Mouse (Mus musculus): ENCODE measurements around the gene Top2a. TPM values are rescaled to one million over a fixed set of nuclear protein-coding genes. Genes with fewer than 3 reads are reported as not detected.
A peak's percentile ranks its signal among the peaks of the same experiment; 100 is the strongest.

Gene Top2a
- polyA plus RNA-seq, 1 experiment from 2014 or later = 332 TPM

GRCm38 (mm10) chr11:98965416-98966077, 58.4 kb downstream of the Top2a start:
- Histone ChIP-seq H3K4me3 (ENCODE audit: low read depth, low read length) (peak overlapping the region; percentile 82), H3K27me3 (ENCODE audit: control insufficient read depth, insufficient read depth, low read length) (no peaks in the 10 kb centered on the region), H3K36me3 (ENCODE audit: control insufficient read depth, insufficient read depth, low read length) (no peaks in the 10 kb centered on the region), H3K4me1 (replicated peaks; ENCODE audit: control insufficient read depth, insufficient read depth, low read length) (peaks cover 64% of the 10 kb centered on the region), H3K27ac (ENCODE audit: low read depth, low read length) (peak overlapping the region; percentile 99), H3K9ac (ENCODE audit: low read depth, low read length) (peak overlapping the region; percentile 88), H3K9me3 (ENCODE audit: control insufficient read depth, low read length) (no peaks in the 10 kb centered on the region), H3K4me2 (replicated peaks; ENCODE audit: low read depth, low read length) (peak overlapping the region; percentile 98)
- DNase-seq (ENCODE audit: low spot score) (no peak), ATAC-seq (ENCODE audit: low FRiP score) (no peak)
- WGBS = 1% methylated on average over 11 of the region's 11 CpGs

- no peaks in the 10 kb centered on the region for H3K27me3 ChIP-seq (ENCODE audit: control insufficient read depth, insufficient read depth, low read length)
These were observed 59.2 kb downstream of the Top2a start for GRCm38 (mm10) chr11:98964616-98965415.

GRCm38 (mm10) chr11:98964201-98964615, 59.8 kb downstream of the Top2a start:
- ATAC-seq (ENCODE audit: low FRiP score) = no peak
- DNase-seq (ENCODE audit: low spot score) = peak; percentile 41
- Histone ChIP-seq H3K27ac (ENCODE audit: low read depth, low read length) (peak overlapping the region; percentile 99), H3K4me2 (replicated peaks; ENCODE audit: low read depth, low read length) (peak overlapping the region; percentile 98), H3K4me3 (ENCODE audit: low read depth, low read length) (peak overlapping the region; percentile 82), H3K4me1 (replicated peaks; ENCODE audit: control insufficient read depth, insufficient read depth, low read length) (peaks cover 54% of the 10 kb centered on the region), H3K9me3 (ENCODE audit: control insufficient read depth, low read length) (no peaks in the 10 kb centered on the region), H3K36me3 (ENCODE audit: control insufficient read depth, insufficient read depth, low read length) (no peaks in the 10 kb centered on the region), H3K9ac (ENCODE audit: low read depth, low read length) (peak overlapping the region; percentile 88), H3K27me3 (ENCODE audit: control insufficient read depth, insufficient read depth, low read length) (no peaks in the 10 kb centered on the region)
- 11% methylated on average over 6 of the region's 6 CpGs for WGBS

More at GRCm38 (mm10) chr11:98964616-98965415, 59.2 kb downstream of the Top2a start:
- peak; percentile 55 for DNase-seq (ENCODE audit: low spot score)
- Histone ChIP-seq H3K4me1 (replicated peaks; ENCODE audit: control insufficient read depth, insufficient read depth, low read length) (peaks cover 57% of the 10 kb centered on the region), H3K4me2 (replicated peaks; ENCODE audit: low read depth, low read length) (peak overlapping the region; percentile 98), H3K4me3 (ENCODE audit: low read depth, low read length) (peak overlapping the region; percentile 82), H3K9me3 (ENCODE audit: control insufficient read depth, low read length) (no peaks in the 10 kb centered on the region), H3K36me3 (ENCODE audit: control insufficient read depth, insufficient read depth, low read length) (no peaks in the 10 kb centered on the region), H3K9ac (ENCODE audit: low read depth, low read length) (peak overlapping the region; percentile 88), H3K27ac (ENCODE audit: low read depth, low read length) (peak overlapping the region; percentile 99)
- ATAC-seq (ENCODE audit: low FRiP score) = no peak
- WGBS = 8% methylated on average over 15 of the region's 15 CpGs

GRCm38 (mm10) chr11:98963191-98964021, 60.6 kb downstream of the Top2a start:
- Histone ChIP-seq H3K9me3 (ENCODE audit: control insufficient read depth, low read length) (no peaks in the 10 kb centered on the region), H3K4me2 (replicated peaks; ENCODE audit: low read depth, low read length) (peak overlapping the region; percentile 98), H3K27me3 (ENCODE audit: control insufficient read depth, insufficient read depth, low read length) (no peaks in the 10 kb centered on the region), H3K27ac (ENCODE audit: low read depth, low read length) (peak overlapping the region; percentile 99), H3K9ac (ENCODE audit: low read depth, low read length) (peak overlapping the region; percentile 88), H3K36me3 (ENCODE audit: control insufficient read depth, insufficient read depth, low read length) (no peaks in the 10 kb centered on the region), H3K4me3 (ENCODE audit: low read depth, low read length) (peak overlapping the region; percentile 82), H3K4me1 (replicated peaks; ENCODE audit: control insufficient read depth, insufficient read depth, low read length) (peaks cover 47% of the 10 kb centered on the region)
- DNase-seq (ENCODE audit: low spot score) (peak; percentile 67), ATAC-seq (ENCODE audit: low FRiP score) (0 out of 2 replicates have a peak, but pooled peaks have one; percentile 17)
- WGBS = 2% methylated on average over 29 of the region's 32 CpGs

GRCm38 (mm10) chr11:98962421-98963095, 61.4 kb downstream of the Top2a start:
- 5% methylated on average over 12 of the region's 12 CpGs for WGBS
- Histone ChIP-seq H3K36me3 (ENCODE audit: control insufficient read depth, insufficient read depth, low read length) (no peaks in the 10 kb centered on the region), H3K4me3 (ENCODE audit: low read depth, low read length) (peak overlapping the region; percentile 82), H3K27me3 (ENCODE audit: control insufficient read depth, insufficient read depth, low read length) (no peaks in the 10 kb centered on the region), H3K9ac (ENCODE audit: low read depth, low read length) (peak overlapping the region; percentile 88), H3K27ac (ENCODE audit: low read depth, low read length) (peak overlapping the region; percentile 99), H3K9me3 (ENCODE audit: control insufficient read depth, low read length) (no peaks in the 10 kb centered on the region), H3K4me1 (replicated peaks; ENCODE audit: control insufficient read depth, insufficient read depth, low read length) (peaks cover 38% of the 10 kb centered on the region), H3K4me2 (replicated peaks; ENCODE audit: low read depth, low read length) (peak overlapping the region; percentile 98)
- DNase-seq (ENCODE audit: low spot score) (peak; percentile 25), ATAC-seq (ENCODE audit: low FRiP score) (no peak)

- Histone ChIP-seq H3K27me3 (ENCODE audit: control insufficient read depth, insufficient read depth, low read length) (no peaks in the 10 kb centered on the region), H3K4me2 (replicated peaks; ENCODE audit: low read depth, low read length) (peak overlapping the region; percentile 98), H3K4me1 (replicated peaks; ENCODE audit: control insufficient read depth, insufficient read depth, low read length) (peaks cover 33% of the 10 kb centered on the region), H3K27ac (ENCODE audit: low read depth, low read length) (peak overlapping the region; percentile 99), H3K4me3 (ENCODE audit: low read depth, low read length) (peak overlapping the region; percentile 82), H3K36me3 (ENCODE audit: control insufficient read depth, insufficient read depth, low read length) (no peaks in the 10 kb centered on the region), H3K9me3 (ENCODE audit: control insufficient read depth, low read length) (no peaks in the 10 kb centered on the region), H3K9ac (ENCODE audit: low read depth, low read length) (peak overlapping the region; percentile 88)
- DNase-seq (ENCODE audit: low spot score) (peak; percentile 36), ATAC-seq (ENCODE audit: low FRiP score) (no peak)
- 5% methylated on average over 8 of the region's 8 CpGs for WGBS
These were observed 62.2 kb downstream of the Top2a start for GRCm38 (mm10) chr11:98961766-98962165.

- peak overlapping the region; percentile 82 for H3K4me3 ChIP-seq (ENCODE audit: low read depth, low read length)
- peak; percentile 57 for DNase-seq (ENCODE audit: low spot score)
- H3K4me1 ChIP-seq (replicated peaks; ENCODE audit: control insufficient read depth, insufficient read depth, low read length) = peaks cover 27% of the 10 kb centered on the region
- WGBS = under 1% methylated on average over 18 of the region's 18 CpGs
- H3K4me2 ChIP-seq (replicated peaks; ENCODE audit: low read depth, low read length) = peak overlapping the region; percentile 98
- H3K27ac ChIP-seq (ENCODE audit: low read depth, low read length) = peak overlapping the region; percentile 99
- H3K36me3 ChIP-seq (ENCODE audit: control insufficient read depth, insufficient read depth, low read length) = no peaks in the 10 kb centered on the region
- no peak for ATAC-seq (ENCODE audit: low FRiP score)
- no peaks in the 10 kb centered on the region for H3K9me3 ChIP-seq (ENCODE audit: control insufficient read depth, low read length)
- H3K27me3 ChIP-seq (ENCODE audit: control insufficient read depth, insufficient read depth, low read length) = no peaks in the 10 kb centered on the region
- H3K9ac ChIP-seq (ENCODE audit: low read depth, low read length) = peak overlapping the region; percentile 88
These were observed 62.9 kb downstream of the Top2a start for GRCm38 (mm10) chr11:98961051-98961592.
